Mouse (Mus musculus): ENCODE results near the gene Gcnt2. TPM values are rescaled to one million over a fixed set of nuclear protein-coding genes. Genes with fewer than 3 reads are reported as not detected.

Gene Gcnt2
- polyA plus RNA-seq, 1 experiment from 2014 or later, result 2.3 TPM

DNA sequence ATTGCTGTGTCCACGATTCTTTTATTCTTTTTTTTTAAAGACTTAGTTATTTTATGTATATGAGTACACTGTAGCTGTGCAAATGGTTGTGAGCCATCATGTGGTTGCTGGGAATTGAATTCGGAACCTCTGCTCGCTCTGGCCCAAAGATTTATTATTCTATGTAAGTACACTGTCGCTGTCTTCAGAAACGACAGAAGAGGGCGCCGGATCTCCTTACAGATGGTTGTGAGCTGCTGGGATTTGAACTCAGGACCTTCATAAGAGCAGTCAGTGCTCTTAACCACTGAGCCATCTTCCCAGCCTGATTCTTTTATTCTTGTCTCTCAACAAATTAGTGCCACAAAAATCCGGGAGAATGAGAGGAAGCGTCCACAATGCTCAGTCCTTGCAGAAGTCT, 13.2 kb upstream of the Gcnt2 start:
- Histone ChIP-seq H3K27me3 (ENCODE audit: control insufficient read depth, insufficient read depth, low read length) (no peaks in the 10 kb centered on the region), H3K9me3 (ENCODE audit: control insufficient read depth, low read length) (no peaks in the 10 kb centered on the region), H3K4me2 (ENCODE audit: low read depth, severe bottlenecking) (no peak overlapping the region), H3K36me3 (ENCODE audit: control insufficient read depth, insufficient read depth, low read length) (no peaks in the 10 kb centered on the region), H3K4me3 (ENCODE audit: low read depth, low read length) (no peak overlapping the region), H3K4me1 (ENCODE audit: control insufficient read depth, insufficient read depth, low read length) (no peaks in the 10 kb centered on the region), H3K9ac (ENCODE audit: low read length) (no peak overlapping the region), H3K27ac (replicated peaks; ENCODE audit: low read depth, low read length) (no peak overlapping the region)
- DNase-seq (ENCODE audit: low spot score), result no peak
- no peak for ATAC-seq (ENCODE audit: insufficient number of reproducible peaks, low FRiP score, low TSS enrichment, low read depth)
- WGBS, result 60% methylated on average over 9 of the region's 9 CpGs

DNA sequence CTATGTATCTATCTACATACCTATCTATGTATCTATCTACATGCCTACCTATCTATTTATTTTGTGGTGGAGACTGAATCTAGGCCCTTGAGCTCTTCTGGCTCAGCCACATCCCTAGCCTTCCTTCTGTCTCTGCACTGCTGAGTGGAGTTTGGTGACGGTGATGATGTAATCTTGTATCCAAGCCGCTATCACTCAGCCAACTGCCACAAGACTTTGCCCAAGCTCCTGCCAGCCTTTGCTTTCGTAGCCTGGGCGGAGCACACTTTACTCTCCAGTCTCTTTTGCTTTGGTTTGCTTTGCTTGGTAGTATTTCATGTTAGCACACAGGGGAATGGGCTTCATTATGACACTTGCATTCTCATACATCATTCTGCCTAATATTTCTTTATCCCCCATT, 11.7 kb upstream of the Gcnt2 start:
- 83% methylated on average over 4 of the region's 4 CpGs for WGBS
- Histone ChIP-seq H3K4me1 (ENCODE audit: control insufficient read depth, insufficient read depth, low read length) (no peaks in the 10 kb centered on the region), H3K4me3 (ENCODE audit: low read depth, low read length) (no peak overlapping the region), H3K9ac (ENCODE audit: low read length) (no peak overlapping the region), H3K9me3 (ENCODE audit: control insufficient read depth, low read length) (no peaks in the 10 kb centered on the region), H3K36me3 (ENCODE audit: control insufficient read depth, insufficient read depth, low read length) (no peaks in the 10 kb centered on the region), H3K4me2 (ENCODE audit: low read depth, severe bottlenecking) (no peak overlapping the region), H3K27ac (replicated peaks; ENCODE audit: low read depth, low read length) (no peak overlapping the region), H3K27me3 (ENCODE audit: control insufficient read depth, insufficient read depth, low read length) (no peaks in the 10 kb centered on the region)
- ATAC-seq (ENCODE audit: insufficient number of reproducible peaks, low FRiP score, low TSS enrichment, low read depth), result no peak
- DNase-seq (ENCODE audit: low spot score), result no peak

DNA sequence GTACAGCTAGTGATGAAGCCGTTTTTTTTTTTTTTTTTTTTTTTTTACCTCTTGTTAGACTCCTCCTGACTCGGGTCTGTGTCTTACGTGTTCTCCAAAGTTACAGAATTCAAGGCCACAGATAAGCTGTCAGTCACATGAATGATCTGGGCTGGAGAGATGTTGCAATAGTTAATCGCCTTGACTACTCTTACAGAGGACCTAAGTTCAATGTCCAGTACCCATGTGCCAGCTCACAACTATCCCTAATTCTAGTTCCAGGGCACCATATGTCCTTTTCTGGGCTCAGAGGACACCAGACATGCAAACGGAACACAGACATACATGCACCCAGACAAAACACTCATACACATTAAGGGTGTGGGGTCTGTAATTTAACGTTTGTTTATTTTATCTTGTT, 8.9 kb upstream of the Gcnt2 start:
- Histone ChIP-seq H3K27ac (replicated peaks; ENCODE audit: low read depth, low read length) (no peak overlapping the region), H3K27me3 (ENCODE audit: control insufficient read depth, insufficient read depth, low read length) (no peaks in the 10 kb centered on the region), H3K4me2 (ENCODE audit: low read depth, severe bottlenecking) (no peak overlapping the region), H3K36me3 (ENCODE audit: control insufficient read depth, insufficient read depth, low read length) (no peaks in the 10 kb centered on the region), H3K9ac (ENCODE audit: low read length) (no peak overlapping the region), H3K4me1 (ENCODE audit: control insufficient read depth, insufficient read depth, low read length) (0 out of 2 replicates have a peak, but pooled peaks cover 2% of the 10 kb centered on the region), H3K9me3 (ENCODE audit: control insufficient read depth, low read length) (no peaks in the 10 kb centered on the region), H3K4me3 (ENCODE audit: low read depth, low read length) (no peak overlapping the region)
- WGBS, result 90% methylated on average over 6 of the region's 6 CpGs
- no peak for DNase-seq (ENCODE audit: low spot score)
- ATAC-seq (ENCODE audit: insufficient number of reproducible peaks, low FRiP score, low TSS enrichment, low read depth), result no peak

DNA sequence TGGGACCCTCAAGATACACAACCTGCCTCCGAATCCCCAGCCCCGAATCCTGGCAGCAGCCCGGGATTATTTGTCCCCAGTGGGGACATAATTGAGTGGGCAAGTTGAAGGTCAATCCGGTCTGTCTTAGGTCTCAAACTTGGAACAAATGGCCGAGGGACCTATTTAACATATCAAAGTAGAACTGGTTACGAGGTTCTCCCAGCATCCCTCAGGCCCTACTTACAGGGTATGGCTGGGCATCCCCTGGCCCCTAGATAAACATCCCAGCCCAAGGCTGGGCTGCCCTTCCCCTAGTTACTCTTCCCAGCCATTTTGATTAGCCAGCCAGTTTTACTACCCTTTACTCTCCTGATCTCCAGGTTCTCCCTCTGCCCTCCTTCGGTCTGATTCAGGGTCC, 8.3 kb upstream of the Gcnt2 start:
- no peaks in the 10 kb centered on the region for H3K36me3 ChIP-seq (ENCODE audit: control insufficient read depth, insufficient read depth, low read length)
- H3K4me1 ChIP-seq (ENCODE audit: control insufficient read depth, insufficient read depth, low read length), result 0 out of 2 replicates have a peak, but pooled peaks cover 2% of the 10 kb centered on the region
- WGBS, result 82% methylated on average over 7 of the region's 7 CpGs
- no peak overlapping the region for H3K4me3 ChIP-seq (ENCODE audit: low read depth, low read length)
- no peak overlapping the region for H3K4me2 ChIP-seq (ENCODE audit: low read depth, severe bottlenecking)
- H3K9me3 ChIP-seq (ENCODE audit: control insufficient read depth, low read length), result no peaks in the 10 kb centered on the region
- ATAC-seq (ENCODE audit: insufficient number of reproducible peaks, low FRiP score, low TSS enrichment, low read depth) (no peak), DNase-seq (ENCODE audit: low spot score) (no peak)
- no peak overlapping the region for H3K27ac ChIP-seq (replicated peaks; ENCODE audit: low read depth, low read length)
- no peak overlapping the region for H3K9ac ChIP-seq (ENCODE audit: low read length)
- no peaks in the 10 kb centered on the region for H3K27me3 ChIP-seq (ENCODE audit: control insufficient read depth, insufficient read depth, low read length)

DNA sequence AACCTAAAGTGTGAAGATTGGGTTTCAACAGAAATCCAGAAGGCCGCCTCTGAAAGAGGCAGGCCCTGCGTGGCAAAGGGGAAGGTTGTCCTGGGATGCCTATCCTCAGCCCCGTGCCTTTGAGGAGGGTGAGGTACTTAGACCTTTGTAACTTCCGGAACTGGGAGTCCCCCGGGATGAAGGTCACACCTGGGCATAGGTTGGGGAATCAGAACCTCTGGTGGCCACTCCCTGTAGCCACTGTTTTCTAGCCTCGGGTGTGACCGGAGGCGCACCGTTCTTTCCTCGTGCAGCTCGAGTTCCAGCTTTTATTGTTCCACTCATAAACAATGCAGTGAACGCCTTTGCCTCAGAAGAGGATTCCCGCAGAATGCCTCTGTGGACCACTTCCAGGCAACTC, 7.6 kb upstream of the Gcnt2 start:
- DNase-seq (ENCODE audit: low spot score), result no peak
- Histone ChIP-seq H3K27me3 (ENCODE audit: control insufficient read depth, insufficient read depth, low read length) (no peaks in the 10 kb centered on the region), H3K4me2 (ENCODE audit: low read depth, severe bottlenecking) (no peak overlapping the region), H3K4me3 (ENCODE audit: low read depth, low read length) (no peak overlapping the region), H3K9ac (ENCODE audit: low read length) (no peak overlapping the region), H3K36me3 (ENCODE audit: control insufficient read depth, insufficient read depth, low read length) (no peaks in the 10 kb centered on the region), H3K9me3 (ENCODE audit: control insufficient read depth, low read length) (no peaks in the 10 kb centered on the region), H3K27ac (replicated peaks; ENCODE audit: low read depth, low read length) (no peak overlapping the region), H3K4me1 (ENCODE audit: control insufficient read depth, insufficient read depth, low read length) (0 out of 2 replicates have a peak, but pooled peaks cover 2% of the 10 kb centered on the region)
- 62% methylated on average over 13 of the region's 13 CpGs for WGBS
- ATAC-seq (ENCODE audit: insufficient number of reproducible peaks, low FRiP score, low TSS enrichment, low read depth), result no peak

DNA sequence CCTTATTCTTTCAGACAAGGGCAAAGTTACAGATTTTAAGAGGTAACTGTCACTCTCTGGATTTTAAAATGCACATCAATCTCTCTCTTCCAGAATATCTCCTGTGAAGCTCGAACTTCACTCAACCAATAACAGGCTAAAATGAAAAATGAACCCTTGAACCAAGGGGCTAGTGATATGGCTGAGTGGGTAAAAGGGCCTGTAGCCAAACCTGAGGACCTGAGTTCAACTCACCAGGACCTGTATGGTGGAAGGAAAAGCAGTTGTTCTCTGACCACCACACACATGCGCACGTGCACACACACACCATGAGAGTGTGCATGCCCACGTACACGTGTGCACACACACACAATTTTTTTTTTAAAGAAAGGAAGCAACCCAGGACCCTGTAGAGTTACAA, 6.8 kb upstream of the Gcnt2 start:
- DNase-seq (ENCODE audit: low spot score), result no peak
- no peak overlapping the region for H3K4me2 ChIP-seq (ENCODE audit: low read depth, severe bottlenecking)
- no peak overlapping the region for H3K4me3 ChIP-seq (ENCODE audit: low read depth, low read length)
- H3K36me3 ChIP-seq (ENCODE audit: control insufficient read depth, insufficient read depth, low read length), result no peaks in the 10 kb centered on the region
- no peaks in the 10 kb centered on the region for H3K9me3 ChIP-seq (ENCODE audit: control insufficient read depth, low read length)
- WGBS, result 90% methylated on average over 5 of the region's 5 CpGs
- no peak for ATAC-seq (ENCODE audit: insufficient number of reproducible peaks, low FRiP score, low TSS enrichment, low read depth)
- H3K27me3 ChIP-seq (ENCODE audit: control insufficient read depth, insufficient read depth, low read length), result no peaks in the 10 kb centered on the region
- no peak overlapping the region for H3K9ac ChIP-seq (ENCODE audit: low read length)
- H3K4me1 ChIP-seq (ENCODE audit: control insufficient read depth, insufficient read depth, low read length), result 0 out of 2 replicates have a peak, but pooled peaks cover 2% of the 10 kb centered on the region
- no peak overlapping the region for H3K27ac ChIP-seq (replicated peaks; ENCODE audit: low read depth, low read length)

DNA sequence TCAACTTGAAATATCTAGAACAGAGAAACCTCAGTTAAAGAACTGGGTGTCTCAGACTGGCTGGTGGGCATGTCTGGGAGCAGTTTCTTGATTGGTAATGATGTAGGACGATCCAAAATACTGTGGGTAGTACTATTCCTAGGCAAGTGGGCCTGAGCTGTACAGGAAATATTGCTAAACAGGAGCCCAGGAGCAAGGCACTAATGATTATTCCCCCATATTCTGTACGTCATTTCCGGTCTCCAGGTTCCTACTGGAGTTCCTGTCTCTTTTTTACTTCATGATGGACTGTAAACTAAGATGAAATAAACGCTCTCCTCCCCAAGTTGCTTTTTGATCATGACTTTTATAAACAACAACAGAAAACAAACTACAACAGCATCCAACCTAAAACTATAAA, 5.7 kb upstream of the Gcnt2 start:
- DNase-seq (ENCODE audit: low spot score) (no peak), ATAC-seq (ENCODE audit: insufficient number of reproducible peaks, low FRiP score, low TSS enrichment, low read depth) (no peak)
- Histone ChIP-seq H3K9me3 (ENCODE audit: control insufficient read depth, low read length) (no peaks in the 10 kb centered on the region), H3K36me3 (ENCODE audit: control insufficient read depth, insufficient read depth, low read length) (no peaks in the 10 kb centered on the region), H3K4me3 (ENCODE audit: low read depth, low read length) (no peak overlapping the region), H3K9ac (ENCODE audit: low read length) (no peak overlapping the region), H3K4me1 (ENCODE audit: control insufficient read depth, insufficient read depth, low read length) (0 out of 2 replicates have a peak, but pooled peaks cover 2% of the 10 kb centered on the region), H3K27me3 (ENCODE audit: control insufficient read depth, insufficient read depth, low read length) (no peaks in the 10 kb centered on the region), H3K4me2 (ENCODE audit: low read depth, severe bottlenecking) (peak overlapping the region; percentile 56; the same call in 1 of the 2 replicates), H3K27ac (replicated peaks; ENCODE audit: low read depth, low read length) (no peak overlapping the region)
- WGBS, result 89% methylated on average over 4 of the region's 4 CpGs

DNA sequence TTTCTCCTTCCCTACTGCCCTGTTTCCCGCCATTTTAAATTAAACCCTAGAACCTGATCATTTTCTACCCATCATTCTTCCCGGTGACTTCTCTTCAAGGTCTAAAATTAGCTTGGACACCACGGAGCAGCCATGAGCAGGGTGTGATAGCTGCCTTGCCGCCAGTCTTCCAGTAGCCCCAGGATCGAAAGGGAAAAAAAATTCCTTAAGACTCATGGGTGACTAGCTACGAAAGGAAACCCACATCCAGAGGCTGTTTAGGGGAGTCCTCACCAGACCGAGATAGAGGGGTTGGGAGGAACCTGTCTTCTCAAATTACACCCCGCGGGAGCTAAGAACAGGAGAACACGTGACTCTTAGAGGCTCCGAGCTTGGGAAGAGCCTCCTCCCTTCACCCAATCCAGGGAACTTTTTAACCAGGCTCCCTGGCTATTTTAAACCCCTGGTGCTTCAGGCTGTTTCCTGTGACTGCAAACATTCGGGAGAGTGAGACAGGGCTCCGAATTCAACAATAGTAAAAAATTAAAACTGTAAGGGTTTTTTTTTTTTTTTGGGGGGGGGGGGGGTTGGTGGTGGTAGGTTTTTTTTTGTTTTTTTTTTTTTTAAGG, 5.0 kb upstream of the Gcnt2 start:
- H3K36me3 ChIP-seq (ENCODE audit: control insufficient read depth, insufficient read depth, low read length), result no peaks in the 10 kb centered on the region
- peak; percentile 39; the same call in 1 of the 2 replicates for ATAC-seq (ENCODE audit: insufficient number of reproducible peaks, low FRiP score, low TSS enrichment, low read depth)
- no peak overlapping the region for H3K27ac ChIP-seq (replicated peaks; ENCODE audit: low read depth, low read length)
- H3K9me3 ChIP-seq (ENCODE audit: control insufficient read depth, low read length), result no peaks in the 10 kb centered on the region
- 0 out of 2 replicates have a peak, but pooled peaks cover 2% of the 10 kb centered on the region for H3K4me1 ChIP-seq (ENCODE audit: control insufficient read depth, insufficient read depth, low read length)
- peak; percentile 60 for DNase-seq (ENCODE audit: low spot score)
- WGBS, result 2% methylated on average over 13 of the region's 13 CpGs
- H3K4me2 ChIP-seq (ENCODE audit: low read depth, severe bottlenecking), result peak overlapping the region; percentile 56
- peak overlapping the region; percentile 52 for H3K9ac ChIP-seq (ENCODE audit: low read length)
- peak overlapping the region; percentile 24 for H3K4me3 ChIP-seq (ENCODE audit: low read depth, low read length)
- no peaks in the 10 kb centered on the region for H3K27me3 ChIP-seq (ENCODE audit: control insufficient read depth, insufficient read depth, low read length)

DNA sequence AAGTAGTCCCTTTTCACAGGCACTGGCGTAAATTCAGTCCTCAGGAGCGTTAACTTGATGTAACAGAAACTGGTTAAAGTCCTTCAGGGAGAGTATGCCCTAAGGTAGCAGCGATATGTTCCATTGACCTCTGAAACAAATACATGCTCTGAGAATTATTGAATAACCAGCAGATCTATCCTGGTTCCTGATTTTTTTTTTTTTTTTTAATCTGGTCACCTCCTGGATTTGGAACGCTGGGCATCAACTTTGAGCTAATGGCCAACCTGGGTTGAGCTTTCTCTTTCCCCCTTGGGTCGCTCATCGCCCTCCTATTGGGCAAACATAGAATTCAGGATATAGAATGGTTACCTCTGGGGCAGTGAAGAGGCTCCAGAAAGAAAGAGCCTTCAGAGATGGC, 4.3 kb upstream of the Gcnt2 start:
- Histone ChIP-seq H3K9ac (ENCODE audit: low read length) (no peak overlapping the region), H3K4me2 (ENCODE audit: low read depth, severe bottlenecking) (no peak overlapping the region), H3K4me3 (ENCODE audit: low read depth, low read length) (no peak overlapping the region), H3K27ac (replicated peaks; ENCODE audit: low read depth, low read length) (no peak overlapping the region), H3K36me3 (ENCODE audit: control insufficient read depth, insufficient read depth, low read length) (no peaks in the 10 kb centered on the region), H3K9me3 (ENCODE audit: control insufficient read depth, low read length) (no peaks in the 10 kb centered on the region), H3K4me1 (ENCODE audit: control insufficient read depth, insufficient read depth, low read length) (0 out of 2 replicates have a peak, but pooled peaks cover 2% of the 10 kb centered on the region), H3K27me3 (ENCODE audit: control insufficient read depth, insufficient read depth, low read length) (no peaks in the 10 kb centered on the region)
- WGBS, result 71% methylated on average over 6 of the region's 6 CpGs
- no peak for ATAC-seq (ENCODE audit: insufficient number of reproducible peaks, low FRiP score, low TSS enrichment, low read depth)
- DNase-seq (ENCODE audit: low spot score), result no peak

Data from limb, embryonic 11.5 days (tissue).